Mouse (Mus musculus): Measurements from ENCODE around the gene C2cd5. TPM values are rescaled to one million over a fixed set of nuclear protein-coding genes. Genes with fewer than 3 reads are reported as not detected.

Gene C2cd5
- polyA plus RNA-seq, 1 experiment from 2014 or later: 40.7 TPM

DNA sequence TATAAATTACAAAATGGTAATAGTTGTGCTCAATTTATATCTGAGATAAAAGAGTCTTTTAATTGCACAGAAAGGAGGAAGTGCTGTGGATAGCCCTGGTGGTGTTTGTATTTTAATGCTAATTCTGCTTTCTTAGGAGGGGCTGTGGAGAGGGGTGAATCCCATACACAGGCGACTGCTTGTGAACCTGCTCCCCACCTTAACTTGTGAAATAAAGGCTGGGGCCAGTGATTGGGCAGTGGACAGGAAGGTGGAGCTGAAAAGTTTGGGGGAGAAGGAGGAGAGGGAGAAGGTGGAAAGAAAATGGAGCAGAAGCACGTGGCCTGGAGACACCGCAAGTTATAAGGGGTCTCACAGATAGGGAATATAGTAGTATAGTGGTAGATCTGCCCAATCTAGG lies 103.1 kb downstream of the C2cd5 start:
- DNase-seq (ENCODE audit: low spot score) (no peak), ATAC-seq (ENCODE audit: low FRiP score) (no peak)
- H3K9me3 ChIP-seq (ENCODE audit: control insufficient read depth, low read length): no peaks in the 10 kb centered on the region
- peaks cover 18% of the 10 kb centered on the region for H3K4me1 ChIP-seq (replicated peaks; ENCODE audit: control insufficient read depth, insufficient read depth, low read length)
- H3K9ac ChIP-seq: no peak overlapping the region
- H3K4me2 ChIP-seq (replicated peaks): no peak overlapping the region
- H3K27ac ChIP-seq: no peak overlapping the region
- WGBS: 70% methylated on average over 3 of the region's 3 CpGs
- H3K36me3 ChIP-seq (replicated peaks; ENCODE audit: control insufficient read depth, insufficient read depth): no peaks in the 10 kb centered on the region
- H3K27me3 ChIP-seq (ENCODE audit: control insufficient read depth, insufficient read depth, low read length): no peaks in the 10 kb centered on the region
- H3K4me3 ChIP-seq (replicated peaks; ENCODE audit: low read length): no peak overlapping the region

- Histone ChIP-seq H3K9ac (no peak overlapping the region), H3K4me2 (replicated peaks) (no peak overlapping the region), H3K27ac (no peak overlapping the region), H3K27me3 (ENCODE audit: control insufficient read depth, insufficient read depth, low read length) (no peaks in the 10 kb centered on the region), H3K36me3 (replicated peaks; ENCODE audit: control insufficient read depth, insufficient read depth) (no peaks in the 10 kb centered on the region), H3K4me3 (replicated peaks; ENCODE audit: low read length) (no peak overlapping the region), H3K4me1 (replicated peaks; ENCODE audit: control insufficient read depth, insufficient read depth, low read length) (peaks cover 25% of the 10 kb centered on the region), H3K9me3 (ENCODE audit: control insufficient read depth, low read length) (no peaks in the 10 kb centered on the region)
- DNase-seq (ENCODE audit: low spot score): no peak
- no peak for ATAC-seq (ENCODE audit: low FRiP score)
- 70% methylated on average over 5 of the region's 5 CpGs for WGBS
Observed at GRCm38 (mm10) chr6:142995567-142995966, 104.4 kb downstream of the C2cd5 start.

- no peaks in the 10 kb centered on the region for H3K9me3 ChIP-seq (ENCODE audit: control insufficient read depth, low read length)
- H3K4me1 ChIP-seq (replicated peaks; ENCODE audit: control insufficient read depth, insufficient read depth, low read length): peaks cover 25% of the 10 kb centered on the region
- ATAC-seq (ENCODE audit: low FRiP score) (no peak), DNase-seq (ENCODE audit: low spot score) (no peak)
- WGBS: 61% methylated on average over 7 of the region's 7 CpGs
- H3K27ac ChIP-seq: no peak overlapping the region
- H3K9ac ChIP-seq: no peak overlapping the region
- H3K4me3 ChIP-seq (replicated peaks; ENCODE audit: low read length): no peak overlapping the region
- no peaks in the 10 kb centered on the region for H3K36me3 ChIP-seq (replicated peaks; ENCODE audit: control insufficient read depth, insufficient read depth)
- H3K27me3 ChIP-seq (ENCODE audit: control insufficient read depth, insufficient read depth, low read length): no peaks in the 10 kb centered on the region
- H3K4me2 ChIP-seq (replicated peaks): no peak overlapping the region
Observed at GRCm38 (mm10) chr6:142994821-142995220, 105.1 kb downstream of the C2cd5 start.

GRCm38 (mm10) chr6:142993705-142994698 lies 105.9 kb downstream of the C2cd5 start:
- H3K36me3 ChIP-seq (replicated peaks; ENCODE audit: control insufficient read depth, insufficient read depth): no peaks in the 10 kb centered on the region
- WGBS: 25% methylated on average over 14 of the region's 14 CpGs
- peak overlapping the region; percentile 70 for H3K27ac ChIP-seq
- H3K27me3 ChIP-seq (ENCODE audit: control insufficient read depth, insufficient read depth, low read length): no peaks in the 10 kb centered on the region
- H3K4me2 ChIP-seq (replicated peaks): no peak overlapping the region; the same call in 1 of the 2 replicates
- H3K4me3 ChIP-seq (replicated peaks; ENCODE audit: low read length): no peak overlapping the region
- H3K4me1 ChIP-seq (replicated peaks; ENCODE audit: control insufficient read depth, insufficient read depth, low read length): peaks cover 25% of the 10 kb centered on the region
- ATAC-seq (ENCODE audit: low FRiP score) (no peak), DNase-seq (ENCODE audit: low spot score) (no peak)
- H3K9me3 ChIP-seq (ENCODE audit: control insufficient read depth, low read length): no peaks in the 10 kb centered on the region
- H3K9ac ChIP-seq: peak overlapping the region; percentile 9; the same call in 1 of the 2 replicates

GRCm38 (mm10) chr6:142992971-142993370 lies 107.0 kb downstream of the C2cd5 start:
- ATAC-seq (ENCODE audit: low FRiP score): no peak
- Histone ChIP-seq H3K4me3 (replicated peaks; ENCODE audit: low read length) (no peak overlapping the region), H3K27me3 (ENCODE audit: control insufficient read depth, insufficient read depth, low read length) (no peaks in the 10 kb centered on the region), H3K4me1 (replicated peaks; ENCODE audit: control insufficient read depth, insufficient read depth, low read length) (peaks cover 25% of the 10 kb centered on the region), H3K27ac (no peak overlapping the region), H3K4me2 (replicated peaks) (no peak overlapping the region), H3K9me3 (ENCODE audit: control insufficient read depth, low read length) (no peaks in the 10 kb centered on the region), H3K9ac (no peak overlapping the region), H3K36me3 (replicated peaks; ENCODE audit: control insufficient read depth, insufficient read depth) (no peaks in the 10 kb centered on the region)
- WGBS: 81% methylated on average over 2 of the region's 2 CpGs
- no peak for DNase-seq (ENCODE audit: low spot score)

DNA sequence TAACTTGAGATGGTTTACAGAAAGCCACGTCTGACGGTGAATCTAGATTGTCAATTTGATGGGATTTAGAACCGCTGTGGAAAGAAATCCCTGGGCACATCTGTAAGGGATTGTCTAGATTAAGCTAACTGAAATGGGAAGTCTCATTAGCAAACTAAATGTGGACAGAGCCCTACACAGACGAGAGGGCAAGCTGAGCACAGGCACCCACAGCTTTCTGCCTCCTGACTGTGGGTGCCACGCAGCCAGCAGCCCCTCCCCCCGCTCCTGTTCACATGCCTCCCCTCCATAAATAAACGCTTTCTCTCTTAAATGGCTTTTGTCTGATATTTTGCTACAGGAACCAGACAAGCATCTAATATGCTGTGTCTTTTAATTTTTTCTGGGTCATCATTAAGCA lies 107.8 kb downstream of the C2cd5 start:
- Histone ChIP-seq H3K27me3 (ENCODE audit: control insufficient read depth, insufficient read depth, low read length) (no peaks in the 10 kb centered on the region), H3K4me2 (replicated peaks) (no peak overlapping the region), H3K36me3 (replicated peaks; ENCODE audit: control insufficient read depth, insufficient read depth) (no peaks in the 10 kb centered on the region), H3K4me3 (replicated peaks; ENCODE audit: low read length) (no peak overlapping the region), H3K4me1 (replicated peaks; ENCODE audit: control insufficient read depth, insufficient read depth, low read length) (peaks cover 25% of the 10 kb centered on the region), H3K9ac (no peak overlapping the region), H3K27ac (peak overlapping the region; percentile 17; the same call in 1 of the 2 replicates), H3K9me3 (ENCODE audit: control insufficient read depth, low read length) (no peaks in the 10 kb centered on the region)
- WGBS: 41% methylated on average over 7 of the region's 7 CpGs
- ATAC-seq (ENCODE audit: low FRiP score) (no peak), DNase-seq (ENCODE audit: low spot score) (no peak)

DNA sequence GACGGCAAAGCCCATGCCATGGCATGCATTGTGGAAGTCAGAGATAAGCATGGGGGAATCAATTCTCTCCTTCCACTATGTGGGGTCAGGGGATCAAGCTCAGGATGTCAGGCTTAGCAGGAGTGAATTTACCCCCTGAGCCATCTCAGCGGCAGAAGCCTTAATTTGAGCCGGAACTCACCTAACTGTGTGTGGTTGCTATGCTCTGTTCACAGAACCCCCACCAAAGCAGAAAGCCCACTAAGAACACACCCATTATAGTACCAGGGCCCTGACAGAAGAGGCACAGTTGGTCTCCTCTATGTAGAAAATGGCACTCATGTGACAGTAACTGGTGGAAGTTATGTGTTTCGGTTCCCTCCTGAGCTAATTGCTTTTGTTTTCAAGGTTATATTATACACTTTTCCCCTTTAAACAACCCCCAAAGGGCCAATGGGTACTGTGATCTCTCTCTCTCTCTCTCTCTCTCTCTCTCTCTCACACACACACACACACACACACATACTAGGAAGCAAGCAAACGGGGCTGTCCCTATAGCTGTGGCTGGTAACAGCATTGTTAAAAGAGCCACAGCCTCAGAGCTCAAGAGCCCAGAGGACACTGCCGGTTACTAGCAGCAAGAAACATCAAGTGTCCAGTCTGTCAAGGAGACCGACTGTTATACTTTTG lies 108.4 kb downstream of the C2cd5 start:
- Histone ChIP-seq H3K27ac (peak overlapping the region; percentile 17), H3K36me3 (replicated peaks; ENCODE audit: control insufficient read depth, insufficient read depth) (no peaks in the 10 kb centered on the region), H3K9me3 (ENCODE audit: control insufficient read depth, low read length) (no peaks in the 10 kb centered on the region), H3K9ac (no peak overlapping the region), H3K4me1 (replicated peaks; ENCODE audit: control insufficient read depth, insufficient read depth, low read length) (peaks cover 25% of the 10 kb centered on the region), H3K27me3 (ENCODE audit: control insufficient read depth, insufficient read depth, low read length) (no peaks in the 10 kb centered on the region), H3K4me3 (replicated peaks; ENCODE audit: low read length) (no peak overlapping the region), H3K4me2 (replicated peaks) (no peak overlapping the region)
- 49% methylated on average over 7 of the region's 7 CpGs for WGBS
- DNase-seq (ENCODE audit: low spot score) (no peak), ATAC-seq (ENCODE audit: low FRiP score) (0 out of 2 replicates have a peak, but pooled peaks have one; percentile 28)

- H3K4me1 ChIP-seq (replicated peaks; ENCODE audit: control insufficient read depth, insufficient read depth, low read length): peaks cover 25% of the 10 kb centered on the region
- no peak overlapping the region for H3K27ac ChIP-seq
- H3K9me3 ChIP-seq (ENCODE audit: control insufficient read depth, low read length): no peaks in the 10 kb centered on the region
- no peak overlapping the region for H3K4me3 ChIP-seq (replicated peaks; ENCODE audit: low read length)
- 84% methylated on average over 9 of the region's 9 CpGs for WGBS
- ATAC-seq (ENCODE audit: low FRiP score): no peak
- H3K36me3 ChIP-seq (replicated peaks; ENCODE audit: control insufficient read depth, insufficient read depth): no peaks in the 10 kb centered on the region
- DNase-seq (ENCODE audit: low spot score): no peak
- no peak overlapping the region for H3K9ac ChIP-seq
- no peak overlapping the region for H3K4me2 ChIP-seq (replicated peaks)
- H3K27me3 ChIP-seq (ENCODE audit: control insufficient read depth, insufficient read depth, low read length): no peaks in the 10 kb centered on the region
Observed at GRCm38 (mm10) chr6:142990516-142990915, 109.4 kb downstream of the C2cd5 start.

GRCm38 (mm10) chr6:142989495-142989894 lies 110.4 kb downstream of the C2cd5 start:
- Histone ChIP-seq H3K9ac (no peak overlapping the region), H3K27ac (no peak overlapping the region), H3K36me3 (replicated peaks; ENCODE audit: control insufficient read depth, insufficient read depth) (no peaks in the 10 kb centered on the region), H3K4me3 (replicated peaks; ENCODE audit: low read length) (no peak overlapping the region), H3K27me3 (ENCODE audit: control insufficient read depth, insufficient read depth, low read length) (no peaks in the 10 kb centered on the region), H3K9me3 (ENCODE audit: control insufficient read depth, low read length) (no peaks in the 10 kb centered on the region), H3K4me1 (replicated peaks; ENCODE audit: control insufficient read depth, insufficient read depth, low read length) (peaks cover 22% of the 10 kb centered on the region), H3K4me2 (replicated peaks) (no peak overlapping the region)
- DNase-seq (ENCODE audit: low spot score) (no peak), ATAC-seq (ENCODE audit: low FRiP score) (no peak)
- 89% methylated on average over 13 of the region's 13 CpGs for WGBS

Measured in hindbrain, embryonic 14.5 days (tissue).